Mouse (Mus musculus): ENCODE measurements around the gene Wdr59.

GRCm38 (mm10) chr8:111545406-111546156 lies 23.7 kb upstream of the Wdr59 start:
- no peak for TF ChIP-seq EP300 (IDR thresholded peaks at IDR 0.05)
- TF ChIP-seq CTCF (IDR thresholded peaks at IDR 0.05) = no peak

Data from lung, postnatal 0 days (tissue).